Mouse (Mus musculus) kidney, postnatal 25 days (tissue): ENCODE results near the gene Mpped2.
A peak's percentile ranks its signal among the peaks of the same experiment; 100 is the strongest.

Experiments
- DNase-seq, 2 experiments: peaks; one replicate each; pipeline ENCODE4 v3.0.0; 2021; ENCODE audit warnings: mixed read lengths in 2 of 2

Mpped2 gene

GRCm38 (mm10) chr2:106821292-106821691, 128.2 kb downstream of the Mpped2 start:
- DNase-seq, result no peak

GRCm38 (mm10) chr2:106821883-106822282, 128.8 kb downstream of the Mpped2 start:
- no peak for DNase-seq

- no peak for DNase-seq
These were observed 129.5 kb downstream of the Mpped2 start for GRCm38 (mm10) chr2:106822540-106822939.

- DNase-seq, result no peak
These were observed 132.4 kb downstream of the Mpped2 start for GRCm38 (mm10) chr2:106825461-106825860.

- no peak for DNase-seq
These were observed 133.0 kb downstream of the Mpped2 start for GRCm38 (mm10) chr2:106826023-106826422.

GRCm38 (mm10) chr2:106826806-106827205, 133.7 kb downstream of the Mpped2 start:
- no peak for DNase-seq

GRCm38 (mm10) chr2:106828573-106829310, 135.7 kb downstream of the Mpped2 start:
- DNase-seq, result no peak

GRCm38 (mm10) chr2:106829420-106829819, 136.4 kb downstream of the Mpped2 start:
- DNase-seq, result no peak

GRCm38 (mm10) chr2:106832577-106832976, 139.5 kb downstream of the Mpped2 start:
- DNase-seq, result no peak

GRCm38 (mm10) chr2:106833212-106833611, 140.1 kb downstream of the Mpped2 start:
- DNase-seq, result no peak

- DNase-seq, result no peak
These were observed 142.3 kb downstream of the Mpped2 start for GRCm38 (mm10) chr2:106835321-106835720.

- no peak for DNase-seq
These were observed 144.2 kb downstream of the Mpped2 start for GRCm38 (mm10) chr2:106837241-106837640.

GRCm38 (mm10) chr2:106844147-106844546, 151.1 kb downstream of the Mpped2 start:
- DNase-seq, result no peak

GRCm38 (mm10) chr2:106844766-106845678, 152.0 kb downstream of the Mpped2 start:
- no peak for DNase-seq

- no peak for DNase-seq
These were observed 153.4 kb downstream of the Mpped2 start for GRCm38 (mm10) chr2:106846511-106846910.

GRCm38 (mm10) chr2:106849389-106849788, 156.3 kb downstream of the Mpped2 start:
- DNase-seq, result no peak

- DNase-seq, result peak; percentile 16 to 47
These were observed 158.4 kb downstream of the Mpped2 start for GRCm38 (mm10) chr2:106851515-106851914.

GRCm38 (mm10) chr2:106854213-106854612, 161.1 kb downstream of the Mpped2 start:
- no peak for DNase-seq

- DNase-seq, result no peak
These were observed 161.7 kb downstream of the Mpped2 start for GRCm38 (mm10) chr2:106854758-106855157.

GRCm38 (mm10) chr2:106855184-106855583, 162.1 kb downstream of the Mpped2 start:
- DNase-seq, result peak; percentile 27 to 43

- DNase-seq, result peak; percentile 26 to 64
These were observed 162.7 kb downstream of the Mpped2 start for GRCm38 (mm10) chr2:106855623-106856350.

GRCm38 (mm10) chr2:106856361-106856961, 163.4 kb downstream of the Mpped2 start:
- DNase-seq, result no peak

GRCm38 (mm10) chr2:106857258-106857657, 164.2 kb downstream of the Mpped2 start:
- no peak for DNase-seq
